25 mouse cellular contexts compared by ENCODE assay signal in genomic region chr10:69967994-69968393, GRCm38 (mm10).
DNase-seq lines count a peak whose midpoint lies in the region; ATAC-seq and TF ChIP-seq lines count a peak whose summit lies in the region.
"Had no signal": no experiment of that assay in that cellular context is flagged by ENCODE, and none has a peak within 500 bp of the region (broad histone marks: within the 10 kb centered on the region; RNA-seq: fewer than 3 reads in every experiment).

No protein-coding gene starts in this region.

- no peak overlapping the region for H3K4me3 ChIP-seq in gastrocnemius, adult 2 months
- H3K4me3 ChIP-seq in kidney, postnatal 0 days (replicated peaks; ENCODE audit: low read depth, low read length) = no peak overlapping the region
- H3K4me3 ChIP-seq in liver, embryonic 13.5 days (replicated peaks) = no peak overlapping the region
- no peak overlapping the region for H3K4me3 ChIP-seq in liver, embryonic 12.5 days
- H3K4me3 ChIP-seq: embryonic facial prominence, embryonic 12.5 days; embryonic facial prominence, embryonic 15.5 days; heart, adult 2 months; heart, embryonic 10.5 days; heart, embryonic 13.5 days had no signal

- no peaks in the 10 kb centered on the region for H3K36me3 ChIP-seq in kidney, postnatal 0 days (ENCODE audit: insufficient read depth, low read length)
- H3K36me3 ChIP-seq in liver, embryonic 13.5 days = no peaks in the 10 kb centered on the region
- no peaks in the 10 kb centered on the region for H3K36me3 ChIP-seq in liver, embryonic 12.5 days
- H3K36me3 ChIP-seq: embryonic facial prominence, embryonic 12.5 days; embryonic facial prominence, embryonic 15.5 days had no signal

- WGBS in kidney, postnatal 0 days = 71% methylated on average over 3 of the region's 4 CpGs
- 61% methylated on average over 3 of the region's 4 CpGs for WGBS in liver, embryonic 13.5 days (ENCODE audit: insufficient replicate concordance)
- 63% methylated on average over 3 of the region's 4 CpGs for WGBS in liver, embryonic 12.5 days (ENCODE audit: insufficient replicate concordance)

- no peak overlapping the region for H3K4me2 ChIP-seq in kidney, postnatal 0 days (ENCODE audit: low read length)
- H3K4me2 ChIP-seq in liver, embryonic 13.5 days = no peak overlapping the region
- no peak overlapping the region for H3K4me2 ChIP-seq in liver, embryonic 12.5 days
- H3K4me2 ChIP-seq: embryonic facial prominence, embryonic 12.5 days; embryonic facial prominence, embryonic 15.5 days; heart, embryonic 13.5 days; hindbrain, embryonic 14.5 days had no signal

- H3K4me1 ChIP-seq in kidney, postnatal 0 days (replicated peaks; ENCODE audit: insufficient read depth, low read length) = no peaks in the 10 kb centered on the region
- peaks cover 11% of the 10 kb centered on the region for H3K4me1 ChIP-seq in liver, embryonic 13.5 days (replicated peaks)
- peaks cover 17% of the 10 kb centered on the region for H3K4me1 ChIP-seq in liver, embryonic 12.5 days
- H3K4me1 ChIP-seq: embryonic facial prominence, embryonic 12.5 days; embryonic facial prominence, embryonic 15.5 days; heart, embryonic 10.5 days had no signal

- intact Hi-C loops in gastrocnemius, adult 2 months (cut with DNase I) = loop anchor here (10.0 kb wide), 2 partner anchors 53 to 303 kb away; no protein-coding TSS in a partner anchor

- no peak for TF ChIP-seq CTCF in gastrocnemius, adult 2 months (IDR thresholded peaks at IDR 0.05)
- no peak for TF ChIP-seq CTCF in kidney, postnatal 0 days (IDR thresholded peaks at IDR 0.05; ENCODE audit: low read depth)

- H3K27me3 ChIP-seq in kidney, postnatal 0 days (ENCODE audit: insufficient read depth, low read length) = no peaks in the 10 kb centered on the region
- no peaks in the 10 kb centered on the region for H3K27me3 ChIP-seq in liver, embryonic 13.5 days
- H3K27me3 ChIP-seq in liver, embryonic 12.5 days (replicated peaks) = no peaks in the 10 kb centered on the region
- H3K27me3 ChIP-seq: embryonic facial prominence, embryonic 12.5 days; embryonic facial prominence, embryonic 15.5 days; heart, embryonic 13.5 days; Patski had no signal

- peak overlapping the region; percentile 56 for H3K27ac ChIP-seq in gastrocnemius, adult 2 months
- no peak overlapping the region for H3K27ac ChIP-seq in kidney, postnatal 0 days
- no peak overlapping the region for H3K27ac ChIP-seq in liver, embryonic 13.5 days
- no peak overlapping the region for H3K27ac ChIP-seq in liver, embryonic 12.5 days
- H3K27ac ChIP-seq: embryonic facial prominence, embryonic 12.5 days; embryonic facial prominence, embryonic 15.5 days; heart, adult 2 months; heart, embryonic 10.5 days; heart, embryonic 13.5 days; hindbrain, embryonic 14.5 days had no signal

- H3K9me3 ChIP-seq in kidney, postnatal 0 days (replicated peaks; ENCODE audit: low read length) = no peaks in the 10 kb centered on the region
- H3K9me3 ChIP-seq in liver, embryonic 13.5 days (replicated peaks) = no peaks in the 10 kb centered on the region
- H3K9me3 ChIP-seq in liver, embryonic 12.5 days (replicated peaks) = no peaks in the 10 kb centered on the region
- H3K9me3 ChIP-seq: embryonic facial prominence, embryonic 12.5 days; embryonic facial prominence, embryonic 15.5 days; heart, embryonic 10.5 days; heart, embryonic 13.5 days had no signal

- no peak for DNase-seq in gastrocnemius, adult 2 months
- DNase-seq in gastrocnemius, postnatal 4 days (ENCODE audit: low spot score in 2 of 2) = no peak
- peak; percentile 8 for DNase-seq in kidney, postnatal 0 days (ENCODE audit: low spot score)
- no peak for DNase-seq in kidney, postnatal 4 days
- DNase-seq in liver, embryonic 13.5 days = no peak
- DNase-seq in ovary, postnatal 10 days (ENCODE audit: low spot score) = no peak
- DNase-seq: adrenal gland, adult 2 months; adrenal gland, postnatal 14 days; cerebellum, adult 11 months; cerebellum, adult 2 months; cerebellum, adult 9-11 months; cerebellum, postnatal 25 days; forebrain, postnatal 0 days; gastrocnemius, postnatal 25 days; heart, adult 2 months; heart, postnatal 14 days; heart, postnatal 4 days had no signal

- no peak overlapping the region for H3K9ac ChIP-seq in kidney, postnatal 0 days (ENCODE audit: low read depth, low read length)
- H3K9ac ChIP-seq in liver, embryonic 13.5 days = no peak overlapping the region
- H3K9ac ChIP-seq in liver, embryonic 12.5 days = no peak overlapping the region
- H3K9ac ChIP-seq: embryonic facial prominence, embryonic 12.5 days; embryonic facial prominence, embryonic 15.5 days; forebrain, postnatal 0 days; heart, embryonic 13.5 days; hindbrain, embryonic 14.5 days had no signal

- ATAC-seq in kidney, postnatal 0 days (replicated peaks; ENCODE audit: low FRiP score, low read depth) = peak; percentile 70
- 0 out of 2 replicates have a peak, but pooled peaks have one; percentile 51 for ATAC-seq in liver, embryonic 13.5 days (ENCODE audit: low read depth)
- ATAC-seq in liver, embryonic 12.5 days = no peak
- ATAC-seq: forebrain, embryonic 14.5 days; forebrain, postnatal 0 days; Patski had no signal
